Mouse (Mus musculus) C2C12 (cell line): ENCODE data around the gene Dot1l.

Experiments used
- CTCF ChIP-seq: IDR thresholded peaks from one replicate; pipeline ENCODE4 v1.5.1; 2011; ENCODE audit not compliant: control insufficient read depth, insufficient read depth, insufficient read length
- MYOG ChIP-seq: IDR thresholded peaks from one replicate; pipeline ENCODE4 v1.6.1; 2011; ENCODE audit not compliant: control insufficient read depth, insufficient read length; ENCODE audit errors: extremely low read depth

GRCm38 (mm10) chr10:80823847-80824643 lies 69.0 kb downstream of the Dot1l start:
- no peak for TF ChIP-seq CTCF
- no peak for TF ChIP-seq MYOG
